ENCODE assay signal across 15 mouse cellular contexts in the genomic region with DNA sequence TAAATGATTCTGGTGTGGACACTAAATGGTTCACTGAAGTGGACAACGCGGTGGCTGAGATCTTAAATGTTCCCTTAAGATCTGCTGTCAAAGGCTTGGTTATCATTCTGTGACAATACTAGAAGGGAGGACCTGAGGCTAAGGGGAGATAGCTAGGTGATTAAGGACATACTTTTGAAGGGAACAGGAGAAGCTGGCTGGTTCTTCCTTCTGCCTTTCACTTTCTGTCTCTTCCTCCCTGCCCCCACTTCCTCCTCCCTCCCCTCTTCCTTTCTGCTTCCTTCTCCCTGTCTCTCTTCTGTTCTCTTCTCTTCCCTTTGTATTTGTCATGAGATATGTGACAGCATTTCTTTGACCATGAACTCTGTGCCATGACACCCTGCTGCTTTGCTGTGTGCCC. TPM values are rescaled to one million over a fixed set of nuclear protein-coding genes. Genes with fewer than 3 reads are reported as not detected.
DNase-seq lines count a peak whose midpoint lies in the region; ATAC-seq lines count a peak whose summit lies in the region.
"Had no signal": no experiment of that assay in that cellular context is flagged by ENCODE, and none has a peak within 500 bp of the region (broad histone marks: within the 10 kb centered on the region; RNA-seq: fewer than 3 reads in every experiment).

No protein-coding gene starts in this region.

- ATAC-seq in liver, embryonic 15.5 days (ENCODE audit: insufficient read depth), result peak; percentile 43
- ATAC-seq: forebrain, postnatal 0 days had no signal

- DNase-seq in A20 (ENCODE audit: low read depth, low spot score), result peak; percentile 58
- DNase-seq in B cell, adult 2 months, result peak; percentile 25 to 34
- peak; percentile 5 for DNase-seq in embryonic facial prominence, embryonic 10.5 days (ENCODE audit: low spot score)
- no peak for DNase-seq in kidney, postnatal 4 days
- DNase-seq in kidney, postnatal 10 days, result no peak
- DNase-seq in heart, postnatal 4 days, result no peak
- no peak for DNase-seq in right cerebral cortex, adult 18-20 months
- DNase-seq: adrenal gland, postnatal 14 days; cerebellum, postnatal 10 days; forebrain, postnatal 0 days; lung, embryonic 14.5 days had no signal

- no peak overlapping the region for H3K9ac ChIP-seq in liver, embryonic 15.5 days
- H3K9ac ChIP-seq: forebrain, postnatal 0 days; lung, embryonic 14.5 days had no signal

- H3K4me1 ChIP-seq in embryonic facial prominence, embryonic 10.5 days, result peaks cover 3% of the 10 kb centered on the region; the same call in 1 of the 2 replicates
- H3K4me1 ChIP-seq in liver, embryonic 15.5 days (replicated peaks), result peaks cover 66% of the 10 kb centered on the region

- WGBS in embryonic facial prominence, embryonic 10.5 days, result 95% methylated on average over 2 of the region's 2 CpGs
- 46% methylated on average over 2 of the region's 2 CpGs for WGBS in liver, embryonic 15.5 days (ENCODE audit: insufficient replicate concordance)

- H3K27ac ChIP-seq in embryonic facial prominence, embryonic 10.5 days (replicated peaks), result no peak overlapping the region
- peak overlapping the region; percentile 60 for H3K27ac ChIP-seq in liver, embryonic 15.5 days (replicated peaks)
- H3K27ac ChIP-seq: heart, embryonic 10.5 days; kidney, postnatal 0 days; limb, embryonic 10.5 days had no signal

- peak overlapping the region; percentile 45 for H3K4me2 ChIP-seq in liver, embryonic 15.5 days
- H3K4me2 ChIP-seq: lung, embryonic 14.5 days had no signal

- no peaks in the 10 kb centered on the region for H3K9me3 ChIP-seq in embryonic facial prominence, embryonic 10.5 days
- H3K9me3 ChIP-seq in liver, embryonic 15.5 days (replicated peaks), result no peaks in the 10 kb centered on the region
- H3K9me3 ChIP-seq: heart, embryonic 10.5 days; limb, embryonic 10.5 days had no signal

- H3K4me3 ChIP-seq in embryonic facial prominence, embryonic 10.5 days, result no peak overlapping the region
- no peak overlapping the region for H3K4me3 ChIP-seq in liver, embryonic 15.5 days (replicated peaks)
- H3K4me3 ChIP-seq: heart, embryonic 10.5 days; limb, embryonic 10.5 days had no signal

- H3K36me3 ChIP-seq in embryonic facial prominence, embryonic 10.5 days (replicated peaks), result no peaks in the 10 kb centered on the region
- no peaks in the 10 kb centered on the region for H3K36me3 ChIP-seq in liver, embryonic 15.5 days (replicated peaks)
- H3K36me3 ChIP-seq: heart, embryonic 10.5 days; limb, embryonic 10.5 days had no signal

- H3K27me3 ChIP-seq in embryonic facial prominence, embryonic 10.5 days (replicated peaks; ENCODE audit: low read depth, poor library complexity, severe bottlenecking), result no peaks in the 10 kb centered on the region
- H3K27me3 ChIP-seq in liver, embryonic 15.5 days, result no peaks in the 10 kb centered on the region

RNA-seq across cellular contexts. Expression of a gene that starts 26.0 kb away (rescaled TPM):
- 9.2 and 9.7 TPM in 2 replicates for polyA plus RNA-seq in embryonic facial prominence, embryonic 10.5 days (2016; fragmentation: Nextera tagmentation; extraction: Ambion mirVana)
- polyA plus RNA-seq in liver, embryonic 15.5 days (2015; fragmentation: Nextera tagmentation; extraction: Ambion mirVana), result 38.8 and 40.5 TPM in 2 replicates
- total RNA-seq in heart, postnatal 4 days (2021), result 10 to 100 TPM; 16.3 to 19.4 TPM

Comparison
In these comparisons a context has a peak if more than half of its experiments do, and no peak if none do; other contexts are left out.
1. DNase-seq: peak in A20 (single experiment), B cell, adult 2 months (2 of 2) and embryonic facial prominence, embryonic 10.5 days (single experiment); none in kidney, postnatal 4 days (0 of 2), kidney, postnatal 10 days (single experiment), heart, postnatal 4 days (single experiment) and right cerebral cortex, adult 18-20 months (single experiment).